Mouse (Mus musculus) limb, embryonic 11.5 days (tissue): Measurements from ENCODE around the gene Eif3j1. TPM values are rescaled to one million over a fixed set of nuclear protein-coding genes. Genes with fewer than 3 reads are reported as not detected.
"Not testable (repeated sequence)": the region's sequence is repeated elsewhere in the genome, so short reads cannot be mapped to it uniquely, and the experiment has no call there.

ENCODE experiments used
- ATAC-seq: fragments of 200-750 bp; cut with Nextera tagmentation; 2 replicates; pipeline ENCODE4 v1.8.0; 2017; ENCODE audit warnings: low read depth; ENCODE audit not compliant: insufficient number of reproducible peaks, low FRiP score, low TSS enrichment
- DNase-seq: peaks from one replicate; pipeline ENCODE4 v3.0.0-alpha.2; 2015; ENCODE audit warnings: low spot score
- H3K27ac ChIP-seq: fragments of 300-500 bp; sonication (generic); replicated peaks from 2 replicates; pipeline ENCODE4 v1.5.1; 2014; ENCODE audit warnings: low read depth, mild to moderate bottlenecking, low read length
- H3K27me3 ChIP-seq: fragments of 300-500 bp; sonication (generic); 2 replicates; pipeline ENCODE4 v1.6.1; 2014; ENCODE audit warnings: mild to moderate bottlenecking, low read length, mixed read lengths; ENCODE audit not compliant: control insufficient read depth, insufficient read depth
- H3K36me3 ChIP-seq: fragments of 300-500 bp; sonication (generic); 2 replicates; pipeline ENCODE4 v1.6.1; 2014; ENCODE audit warnings: mild to moderate bottlenecking, low read length, moderate library complexity, mixed read lengths; ENCODE audit not compliant: control insufficient read depth, insufficient read depth
- H3K4me1 ChIP-seq: fragments of 300-500 bp; sonication (generic); 2 replicates; pipeline ENCODE4 v1.6.1; 2014; ENCODE audit warnings: low read length, mixed read lengths; ENCODE audit not compliant: control insufficient read depth, insufficient read depth
- H3K4me2 ChIP-seq: fragments of 300-500 bp; sonication (generic); 2 replicates; pipeline ENCODE4 v1.6.1; 2014; ENCODE audit warnings: low read depth, mild to moderate bottlenecking, moderate library complexity; ENCODE audit not compliant: severe bottlenecking
- H3K4me3 ChIP-seq: fragments of 300-500 bp; sonication (generic); 2 replicates; pipeline ENCODE4 v1.5.1; 2014; ENCODE audit warnings: low read depth, low read length
- H3K9ac ChIP-seq: fragments of 300-500 bp; sonication (generic); 2 replicates; pipeline ENCODE4 v1.6.1; 2014; ENCODE audit warnings: mild to moderate bottlenecking, low read length
- H3K9me3 ChIP-seq: fragments of 300-500 bp; sonication (generic); 2 replicates; pipeline ENCODE4 v1.6.1; 2016; ENCODE audit warnings: low read length; ENCODE audit not compliant: control insufficient read depth
- WGBS: fragments of 180-500 bp; shearing (Covaris S2); extraction: QIAGEN DNeasy Blood & Tissue Kit; methylation state at CpG from one replicate; pipeline ENCODE4 v1.1.7; 2014; 5-methylcytosine and 5-hydroxymethylcytosine counted together
- microRNA-seq: library from miRNA; unstranded; fragments of <30 nt; microRNA quantifications from one replicate; pipeline ENCODE4, GENCODE M21; 2016
- polyA plus RNA-seq: library from polyadenylated mRNA; unstranded; fragments of >200 nt; fragmentation: Nextera tagmentation; extraction: Ambion mirVana; gene quantifications from 2 replicates; pipeline ENCODE4 v1.2.1, GENCODE M21; 2014

The Eif3j1 gene
- polyA plus RNA-seq, 1 experiment from 2014 or later, result 15.1 TPM

DNA sequence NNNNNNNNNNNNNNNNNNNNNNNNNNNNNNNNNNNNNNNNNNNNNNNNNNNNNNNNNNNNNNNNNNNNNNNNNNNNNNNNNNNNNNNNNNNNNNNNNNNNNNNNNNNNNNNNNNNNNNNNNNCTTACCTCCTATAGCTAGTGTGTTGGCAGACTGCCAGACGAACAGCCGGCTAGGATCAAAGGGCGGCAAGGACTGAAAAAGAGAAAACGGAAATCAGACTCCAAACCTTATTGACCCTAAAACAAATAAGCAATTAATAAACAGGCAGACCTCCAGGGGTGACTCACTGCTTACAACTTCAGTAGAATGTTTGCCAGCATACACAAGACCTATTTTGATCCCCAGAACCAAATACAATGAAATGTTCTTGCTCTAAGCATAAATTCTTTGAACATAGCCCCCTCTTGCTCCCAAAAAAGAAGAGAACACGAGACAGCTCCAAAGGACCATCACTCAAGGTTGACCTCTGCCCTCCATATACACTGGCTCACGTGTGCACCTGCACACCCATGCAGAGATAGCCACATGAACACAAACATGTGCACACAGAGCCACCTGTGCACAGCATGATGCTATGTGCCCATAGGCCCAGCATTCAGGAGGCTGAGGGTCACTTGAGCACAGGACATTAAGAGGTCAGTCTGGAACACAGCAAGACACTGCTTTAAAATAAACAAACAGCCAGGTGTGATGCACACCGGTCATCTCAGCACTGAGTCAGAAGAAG is 53.5 kb downstream of the Eif3j1 start:
- H3K4me2 ChIP-seq, result no peak overlapping the region
- H3K27ac ChIP-seq, result no peak overlapping the region
- H3K4me3 ChIP-seq, result no peak overlapping the region
- no peaks in the 10 kb centered on the region for H3K27me3 ChIP-seq
- no peak overlapping the region for H3K9ac ChIP-seq
- WGBS, result 42% methylated on average over 7 of the region's 7 CpGs
- peaks cover 2% of the 10 kb centered on the region; the same call in 1 of the 2 replicates for H3K36me3 ChIP-seq
- peak; percentile 56 for DNase-seq
- no peaks in the 10 kb centered on the region for H3K9me3 ChIP-seq
- H3K4me1 ChIP-seq, result no peaks in the 10 kb centered on the region
- ATAC-seq, result no peak

DNA sequence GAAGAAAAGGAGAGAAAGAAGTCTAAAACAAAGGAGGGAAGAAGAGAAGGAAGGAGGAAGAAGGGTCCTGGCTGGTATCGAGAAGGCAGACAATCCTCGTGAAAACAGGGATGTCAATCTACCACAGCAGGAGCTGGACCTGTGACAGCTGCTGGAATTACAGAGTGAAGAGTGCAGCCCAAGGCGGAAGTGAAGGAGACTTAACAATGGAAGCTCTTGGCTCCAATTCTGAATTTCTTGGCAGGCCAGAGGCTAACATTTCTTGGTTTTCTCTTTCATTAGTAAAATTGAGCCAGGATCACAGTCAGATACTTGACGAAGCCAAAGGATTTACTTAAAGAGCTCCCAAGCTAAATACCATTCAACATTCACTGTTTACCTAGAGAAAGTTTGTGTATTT is 58.1 kb downstream of the Eif3j1 start:
- no peak overlapping the region for H3K9ac ChIP-seq
- no peak overlapping the region for H3K27ac ChIP-seq
- ATAC-seq, result no peak
- DNase-seq, result no peak
- H3K27me3 ChIP-seq, result no peaks in the 10 kb centered on the region
- H3K4me3 ChIP-seq, result no peak overlapping the region
- H3K4me2 ChIP-seq, result no peak overlapping the region
- H3K9me3 ChIP-seq, result no peaks in the 10 kb centered on the region
- no peaks in the 10 kb centered on the region for H3K4me1 ChIP-seq
- WGBS, result 84% methylated on average over 4 of the region's 4 CpGs
- H3K36me3 ChIP-seq, result no peaks in the 10 kb centered on the region; the same call in 1 of the 2 replicates

DNA sequence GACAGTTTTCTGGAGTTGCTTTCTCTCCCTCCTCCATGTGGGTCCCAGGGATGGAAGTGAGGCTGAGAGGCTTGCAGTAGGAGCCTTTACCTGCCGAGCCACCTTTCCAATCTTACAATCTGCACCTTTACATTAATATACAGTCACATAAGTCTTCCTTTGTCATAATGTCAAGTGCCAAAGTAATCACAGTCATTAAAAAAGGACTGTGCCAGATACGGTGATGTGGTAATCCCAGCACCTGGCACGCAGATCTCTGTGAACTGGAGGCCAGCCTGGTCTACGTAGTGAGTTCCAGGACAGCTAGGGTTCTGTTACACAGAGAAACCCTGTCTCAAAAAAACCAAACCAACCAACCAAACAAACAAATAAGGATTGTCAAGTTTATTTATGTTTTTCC is 65.5 kb downstream of the Eif3j1 start:
- no peaks in the 10 kb centered on the region for H3K27me3 ChIP-seq
- no peak for DNase-seq
- H3K9me3 ChIP-seq, result no peaks in the 10 kb centered on the region
- H3K9ac ChIP-seq, result no peak overlapping the region
- no peaks in the 10 kb centered on the region; the same call in 1 of the 2 replicates for H3K36me3 ChIP-seq
- no peak overlapping the region for H3K4me3 ChIP-seq
- no peak overlapping the region for H3K4me2 ChIP-seq
- no peak for ATAC-seq
- H3K27ac ChIP-seq, result no peak overlapping the region
- H3K4me1 ChIP-seq, result no peaks in the 10 kb centered on the region
- WGBS, result 90% methylated on average over 4 of the region's 4 CpGs

DNA sequence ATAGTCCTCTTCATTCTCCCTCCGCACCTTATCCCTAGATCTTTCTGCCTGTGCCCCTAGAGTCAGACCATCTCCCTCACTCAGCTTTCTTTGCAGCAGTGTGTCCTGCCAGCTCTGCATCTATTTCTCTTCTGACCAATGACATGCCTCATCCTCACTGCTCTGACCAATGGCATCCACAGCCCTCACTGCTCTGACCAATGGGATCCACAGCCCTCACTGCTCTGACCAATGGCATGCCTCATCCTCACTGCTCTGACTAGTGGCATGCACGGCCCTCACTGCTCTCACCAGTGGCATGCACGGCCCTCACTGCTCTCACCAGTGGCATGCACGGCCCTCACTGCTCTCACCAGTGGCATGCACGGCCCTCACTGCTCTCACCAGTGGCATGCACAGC is 69.3 kb downstream of the Eif3j1 start:
- not testable (repeated sequence) for H3K4me3 ChIP-seq, H3K9me3 ChIP-seq, H3K27me3 ChIP-seq, ATAC-seq, H3K36me3 ChIP-seq, H3K4me2 ChIP-seq, H3K4me1 ChIP-seq, H3K9ac ChIP-seq, H3K27ac ChIP-seq, DNase-seq
- 82% methylated on average over 5 of the region's 5 CpGs for WGBS

DNA sequence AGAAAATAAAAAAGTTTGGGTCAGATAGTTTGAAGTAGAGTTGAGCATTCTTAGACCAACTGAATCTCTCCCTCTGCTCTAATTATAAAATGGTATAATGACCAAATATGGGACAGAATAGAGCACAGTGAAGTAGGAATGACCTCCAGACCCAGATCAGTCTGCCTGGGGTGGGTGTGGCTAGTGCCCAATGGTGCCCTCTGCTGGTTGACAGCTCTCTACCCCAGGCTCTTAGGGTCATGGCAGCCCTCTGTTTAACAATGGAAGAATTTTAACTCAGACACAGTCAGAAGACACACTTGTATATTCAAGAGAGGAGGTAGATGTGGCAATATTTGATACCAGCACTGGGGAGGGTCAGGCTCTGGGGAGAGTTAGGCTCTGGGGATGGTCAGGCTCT is 73.7 kb downstream of the Eif3j1 start:
- ATAC-seq (no peak), DNase-seq (no peak)
- no peak overlapping the region for H3K4me3 ChIP-seq
- no peaks in the 10 kb centered on the region for H3K4me1 ChIP-seq
- no peak overlapping the region for H3K9ac ChIP-seq
- peaks cover 2% of the 10 kb centered on the region; the same call in 1 of the 2 replicates for H3K36me3 ChIP-seq
- no peak overlapping the region for H3K27ac ChIP-seq
- H3K9me3 ChIP-seq, result no peaks in the 10 kb centered on the region
- H3K27me3 ChIP-seq, result no peaks in the 10 kb centered on the region
- no peak overlapping the region for H3K4me2 ChIP-seq

Small RNA genes lying within 50 kb of the gene (microRNA-seq; reads per million reads assigned to microRNA genes)
- not detected for gene Gm47314

Other genes starting within 250 kb of the Eif3j1 start
- 2.8 and 2.9 TPM in 2 replicates for gene Frmd5, start 221.5 kb upstream of the Eif3j1 start, polyA plus RNA-seq
- gene Casc4, start 161.6 kb upstream of the Eif3j1 start, polyA plus RNA-seq, result 21.7 and 22.3 TPM in 2 replicates
- gene Ctdspl2, start 72.5 kb upstream of the Eif3j1 start, polyA plus RNA-seq, result 63.1 and 68.8 TPM in 2 replicates
- gene Mageb3, start 72.5 kb upstream of the Eif3j1 start, polyA plus RNA-seq, result 0.21 and 0.35 TPM in 2 replicates
- 9.5 and 13.0 TPM in 2 replicates for gene Spg11, start 89.8 kb downstream of the Eif3j1 start, polyA plus RNA-seq
- 112 and 118 TPM in 2 replicates for gene B2m, start 119.1 kb downstream of the Eif3j1 start, polyA plus RNA-seq
- 0.17 TPM in 1 of 2 replicates, not detected in the other for gene Trim69, start 132.2 kb downstream of the Eif3j1 start, polyA plus RNA-seq
- gene Patl2, start 157.6 kb downstream of the Eif3j1 start, polyA plus RNA-seq, result not detected in 2 replicates
- not detected in 2 replicates for gene Terb2, start 157.7 kb downstream of the Eif3j1 start, polyA plus RNA-seq
- gene Sord, start 206.2 kb downstream of the Eif3j1 start, polyA plus RNA-seq, result 17.0 and 17.1 TPM in 2 replicates